Mouse (Mus musculus): ENCODE results near the gene Dnlz. TPM values are rescaled to one million over a fixed set of nuclear protein-coding genes. Genes with fewer than 3 reads are reported as not detected.
A peak's percentile ranks its signal among the peaks of the same experiment; 100 is the strongest.

Dnlz gene
- polyA plus RNA-seq, 1 experiment from 2014 or later: 35.0 TPM

DNA sequence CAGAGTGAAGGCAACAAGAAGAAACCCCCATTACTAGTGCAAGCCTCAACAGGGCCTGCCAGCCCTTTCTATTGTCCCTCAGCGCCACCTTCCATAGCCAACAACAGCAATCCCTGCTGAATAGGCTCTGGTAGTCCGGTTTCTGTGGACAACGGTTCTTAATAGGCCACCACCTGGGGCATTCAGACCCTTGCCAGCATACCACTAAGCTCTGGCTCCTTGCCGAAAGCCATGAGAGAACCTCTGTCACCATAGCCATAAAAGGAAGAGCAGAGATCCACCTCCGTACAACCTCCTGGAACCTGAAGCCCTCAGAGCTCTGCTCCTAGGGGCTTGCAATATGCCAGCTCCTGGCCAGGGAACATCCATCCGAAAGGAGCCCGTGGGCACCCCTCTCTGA lies 52.6 kb downstream of the Dnlz start:
- Histone ChIP-seq H3K36me3 (ENCODE audit: control insufficient read depth, insufficient read depth, low read length) (no peaks in the 10 kb centered on the region), H3K27me3 (ENCODE audit: control insufficient read depth, insufficient read depth, low read length) (no peaks in the 10 kb centered on the region), H3K9ac (ENCODE audit: low read length) (no peak overlapping the region), H3K27ac (ENCODE audit: low read depth, low read length) (peak overlapping the region; percentile 69), H3K9me3 (ENCODE audit: control insufficient read depth, low read length) (no peaks in the 10 kb centered on the region), H3K4me1 (ENCODE audit: control insufficient read depth, insufficient read depth, low read length) (peaks cover 32% of the 10 kb centered on the region), H3K4me3 (ENCODE audit: low read depth, low read length) (no peak overlapping the region), H3K4me2 (no peak overlapping the region)
- peak; percentile 83 for DNase-seq (ENCODE audit: low spot score, missing footprints)
- 27% methylated on average over 7 of the region's 7 CpGs for WGBS
- ATAC-seq (ENCODE audit: low FRiP score): no peak

DNA sequence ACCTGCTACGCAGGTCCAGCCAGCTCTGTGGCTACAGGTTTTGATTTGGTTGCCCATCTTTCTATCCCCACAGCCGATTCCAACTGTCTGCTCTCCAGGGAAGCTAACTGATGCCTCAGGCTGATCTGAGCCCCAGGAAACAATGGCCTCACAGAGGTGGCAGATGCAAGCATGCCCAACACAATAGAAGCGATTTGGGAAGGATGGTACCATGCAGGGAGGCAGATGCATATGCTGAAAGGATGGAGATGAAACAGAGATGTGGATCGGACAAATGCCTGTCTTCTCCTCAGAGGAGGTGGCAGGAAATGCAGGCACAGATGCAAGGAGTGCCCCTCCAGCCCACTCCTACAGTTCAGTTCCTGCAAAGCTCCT lies 53.1 kb downstream of the Dnlz start:
- Histone ChIP-seq H3K4me1 (ENCODE audit: control insufficient read depth, insufficient read depth, low read length) (peaks cover 32% of the 10 kb centered on the region), H3K36me3 (ENCODE audit: control insufficient read depth, insufficient read depth, low read length) (no peaks in the 10 kb centered on the region), H3K27me3 (ENCODE audit: control insufficient read depth, insufficient read depth, low read length) (no peaks in the 10 kb centered on the region), H3K4me3 (ENCODE audit: low read depth, low read length) (no peak overlapping the region), H3K9ac (ENCODE audit: low read length) (0 out of 2 replicates have a peak overlapping the region, but pooled peaks have one; percentile 31), H3K4me2 (peak overlapping the region; percentile 3; the same call in 1 of the 2 replicates), H3K9me3 (ENCODE audit: control insufficient read depth, low read length) (no peaks in the 10 kb centered on the region), H3K27ac (ENCODE audit: low read depth, low read length) (peak overlapping the region; percentile 69)
- DNase-seq (ENCODE audit: low spot score, missing footprints) (no peak), ATAC-seq (ENCODE audit: low FRiP score) (peak; percentile 67)
- WGBS: 11% methylated on average over 4 of the region's 4 CpGs

DNA sequence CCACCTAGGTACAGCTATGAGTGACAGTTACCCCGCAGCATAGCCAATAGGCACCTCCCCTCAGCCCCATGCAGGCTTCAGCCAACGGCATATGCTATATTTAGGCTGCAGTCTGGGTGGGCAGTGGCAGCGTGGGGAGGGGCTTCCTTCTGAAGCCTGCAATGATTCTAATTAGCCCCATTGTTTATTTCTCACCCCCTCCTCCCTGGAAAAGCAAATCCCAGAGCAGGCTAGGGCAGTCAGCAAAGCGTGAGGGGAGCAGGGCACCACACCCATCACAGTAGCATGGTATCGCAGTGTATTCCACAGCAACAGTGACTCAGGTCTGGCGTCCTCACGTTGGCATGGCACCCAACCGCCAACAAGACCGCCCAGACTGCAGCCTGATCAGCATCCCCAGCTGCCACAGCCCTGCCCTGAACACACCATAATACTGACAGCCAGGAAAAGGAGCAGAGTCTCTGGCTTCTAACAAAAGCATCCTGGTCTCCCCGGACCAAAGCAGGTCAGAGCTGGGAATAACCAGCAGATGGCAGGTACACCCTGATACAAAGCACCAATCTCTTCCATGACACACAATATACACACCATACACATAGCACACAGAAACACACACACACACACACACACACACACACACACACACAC lies 53.6 kb downstream of the Dnlz start:
- peak overlapping the region; percentile 28; the same call in 1 of the 2 replicates for H3K9ac ChIP-seq (ENCODE audit: low read length)
- no peaks in the 10 kb centered on the region for H3K36me3 ChIP-seq (ENCODE audit: control insufficient read depth, insufficient read depth, low read length)
- ATAC-seq (ENCODE audit: low FRiP score) (peak; percentile 81), DNase-seq (ENCODE audit: low spot score, missing footprints) (peak; percentile 89)
- peak overlapping the region; percentile 7 for H3K4me2 ChIP-seq
- no peaks in the 10 kb centered on the region for H3K27me3 ChIP-seq (ENCODE audit: control insufficient read depth, insufficient read depth, low read length)
- H3K27ac ChIP-seq (ENCODE audit: low read depth, low read length): peak overlapping the region; percentile 69
- H3K9me3 ChIP-seq (ENCODE audit: control insufficient read depth, low read length): no peaks in the 10 kb centered on the region
- no peak overlapping the region for H3K4me3 ChIP-seq (ENCODE audit: low read depth, low read length)
- WGBS: 9% methylated on average over 10 of the region's 10 CpGs
- H3K4me1 ChIP-seq (ENCODE audit: control insufficient read depth, insufficient read depth, low read length): peaks cover 32% of the 10 kb centered on the region

Other genes with a start within 250 kb of the Dnlz start
- gene Nacc2, start 228.9 kb downstream of the Dnlz start, polyA plus RNA-seq (2014; fragmentation: Nextera tagmentation; extraction: Ambion mirVana): 4.0 and 4.5 TPM in 2 replicates
- gene Lhx3, start 143.8 kb downstream of the Dnlz start, polyA plus RNA-seq (2014; fragmentation: Nextera tagmentation; extraction: Ambion mirVana): 0.10 and 0.30 TPM in 2 replicates
- 18.2 and 18.4 TPM in 2 replicates for gene Qsox2, start 114.6 kb downstream of the Dnlz start, polyA plus RNA-seq (2014; fragmentation: Nextera tagmentation; extraction: Ambion mirVana)
- gene Ccdc187, start 57.6 kb downstream of the Dnlz start, polyA plus RNA-seq (2014; fragmentation: Nextera tagmentation; extraction: Ambion mirVana): 0.05 and 0.10 TPM in 2 replicates
- gene Gpsm1, start 36.6 kb downstream of the Dnlz start, polyA plus RNA-seq (2014; fragmentation: Nextera tagmentation; extraction: Ambion mirVana): 46.2 and 53.3 TPM in 2 replicates
- 0.99 and 1.1 TPM in 2 replicates for gene Card9, start 8.8 kb upstream of the Dnlz start, polyA plus RNA-seq (2014; fragmentation: Nextera tagmentation; extraction: Ambion mirVana)
- 22.3 and 22.5 TPM in 2 replicates for gene Snapc4, start 28.5 kb upstream of the Dnlz start, polyA plus RNA-seq (2014; fragmentation: Nextera tagmentation; extraction: Ambion mirVana)
- gene Entr1, start 37.2 kb upstream of the Dnlz start, polyA plus RNA-seq (2014; fragmentation: Nextera tagmentation; extraction: Ambion mirVana): 115 and 119 TPM in 2 replicates
- gene Pmpca, start 37.2 kb upstream of the Dnlz start, polyA plus RNA-seq (2014; fragmentation: Nextera tagmentation; extraction: Ambion mirVana): 110 and 118 TPM in 2 replicates
- gene Inpp5e, start 57.1 kb upstream of the Dnlz start, polyA plus RNA-seq (2014; fragmentation: Nextera tagmentation; extraction: Ambion mirVana): 21.5 and 23.3 TPM in 2 replicates
- 28.2 and 29.8 TPM in 2 replicates for gene Sec16a, start 93.1 kb upstream of the Dnlz start, polyA plus RNA-seq (2014; fragmentation: Nextera tagmentation; extraction: Ambion mirVana)
- 40.8 and 47.5 TPM in 2 replicates for gene Notch1, start 164.6 kb upstream of the Dnlz start, polyA plus RNA-seq (2014; fragmentation: Nextera tagmentation; extraction: Ambion mirVana)
- gene Egfl7, start 227.9 kb upstream of the Dnlz start, polyA plus RNA-seq (2014; fragmentation: Nextera tagmentation; extraction: Ambion mirVana): 52.6 and 58.3 TPM in 2 replicates
- gene Gm20532, start 234.5 kb upstream of the Dnlz start, polyA plus RNA-seq (2014; fragmentation: Nextera tagmentation; extraction: Ambion mirVana): not detected in 2 replicates

Measured in midbrain, embryonic 11.5 days (tissue).